Mouse (Mus musculus) megakaryocyte, embryonic 14.5 days (primary cell): ENCODE results near the gene Fli1.

ENCODE experiments used
- FLI1 ChIP-seq: IDR thresholded peaks from 2 replicates; pipeline ENCODE4 v1.6.1; 2012; ENCODE audit warnings: low read length, inconsistent platforms, mixed read lengths
- GATA1 ChIP-seq: IDR thresholded peaks from 3 replicates; pipeline ENCODE4 v1.6.1; 2012; ENCODE audit warnings: mixed read lengths, low read length, inconsistent platforms, borderline replicate concordance

GRCm38 (mm10) chr9:32522536-32523245 is 20.0 kb downstream of the Fli1 start:
- TF ChIP-seq GATA1 (no peak), FLI1 (no peak)
